Mouse (Mus musculus): ENCODE measurements at regions not wholly inside any gene's neighbourhood (a gene's known extent, or its start where the extent isn't known, plus 50 kb on each side); places are given as distances from the start of the nearest gene placed in this dataset.
A peak's percentile ranks its signal among the peaks of the same experiment; 100 is the strongest.

DNA sequence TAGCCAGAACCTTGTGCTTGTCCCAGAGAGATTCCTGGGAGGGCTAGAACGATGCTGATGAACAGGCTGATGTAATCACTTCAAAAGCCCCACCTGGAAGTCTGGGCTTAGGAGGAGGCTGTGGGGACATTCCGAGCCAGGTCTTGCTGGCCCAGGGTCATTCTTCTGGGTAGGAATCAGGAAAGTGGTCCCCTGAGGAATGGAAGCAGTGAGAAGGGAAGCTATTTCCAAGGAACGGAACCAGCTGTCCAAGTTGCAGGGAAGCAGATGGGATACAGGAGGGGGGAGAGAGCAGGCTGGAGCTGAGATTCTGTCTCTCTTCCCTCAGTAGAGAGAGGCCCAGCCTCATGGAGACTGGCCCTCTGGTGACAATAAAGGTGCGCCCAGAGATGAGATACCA, 243.9 kb downstream of the Tcf7l2 start:
- no peak for DNase-seq (ENCODE audit: extremely low read depth, insufficient read length, low spot score)

DNA sequence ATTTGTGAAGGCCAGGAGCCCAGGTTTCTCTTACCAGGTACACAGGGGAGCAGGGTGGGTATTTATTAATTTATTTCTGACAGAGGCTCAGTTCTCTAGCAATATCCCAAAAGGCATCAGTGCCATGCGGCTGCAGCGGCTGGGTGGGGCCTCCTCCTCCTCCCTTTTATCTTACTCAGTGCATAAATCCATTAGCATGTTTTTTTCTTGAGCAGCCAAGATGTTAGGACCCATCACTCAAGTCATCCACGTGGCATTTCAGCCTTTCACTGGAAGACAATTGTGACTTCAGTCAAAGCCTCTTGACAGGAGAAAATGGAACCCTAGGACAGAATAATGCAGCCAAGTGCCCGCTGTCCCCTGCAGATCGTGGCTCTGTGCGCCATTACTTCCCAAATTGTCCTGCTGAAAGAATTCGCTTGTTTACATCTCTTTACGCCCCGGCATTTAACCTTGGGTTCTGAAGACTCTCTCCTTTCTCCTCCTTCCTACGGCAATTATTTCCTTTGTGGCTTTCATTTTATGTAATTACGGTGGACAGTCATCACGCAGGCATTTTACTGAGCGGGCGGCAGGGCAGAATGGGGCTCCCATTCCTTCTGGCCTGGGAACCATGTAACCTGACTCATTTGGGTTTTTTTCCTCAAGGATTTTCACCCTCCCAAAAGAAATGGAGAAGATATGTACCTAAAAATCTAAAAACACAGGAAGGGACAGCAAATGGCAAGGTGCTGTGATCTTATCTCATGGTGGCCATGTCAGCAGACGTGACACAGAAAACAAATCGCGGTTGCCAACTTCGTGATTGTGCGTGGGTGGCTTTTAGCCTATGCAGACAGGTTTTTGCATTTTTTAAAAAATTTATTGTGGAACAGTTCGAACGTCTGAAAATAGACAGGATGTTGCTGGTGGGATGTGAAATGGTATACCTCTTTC, 250.4 kb downstream of the Tcf7l2 start:
- DNase-seq (ENCODE audit: extremely low read depth, insufficient read length, low spot score): peak; percentile 62

DNA sequence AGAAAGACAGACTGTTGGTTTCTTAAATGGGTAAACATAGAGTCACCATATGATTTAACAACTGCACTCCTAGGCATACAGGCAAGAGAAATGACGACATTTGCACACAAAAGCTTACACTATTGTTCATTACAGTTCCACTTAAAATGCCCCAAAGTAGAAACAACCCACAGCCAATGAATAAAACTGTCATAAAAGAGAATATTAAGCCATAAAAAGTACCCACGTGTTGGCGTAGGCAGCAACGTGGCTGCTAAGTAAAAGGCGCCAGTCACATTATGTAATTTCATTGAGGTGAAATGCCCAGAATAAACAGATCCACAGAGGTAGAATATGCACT, 251.1 kb downstream of the Tcf7l2 start:
- DNase-seq (ENCODE audit: extremely low read depth, insufficient read length, low spot score): no peak

DNA sequence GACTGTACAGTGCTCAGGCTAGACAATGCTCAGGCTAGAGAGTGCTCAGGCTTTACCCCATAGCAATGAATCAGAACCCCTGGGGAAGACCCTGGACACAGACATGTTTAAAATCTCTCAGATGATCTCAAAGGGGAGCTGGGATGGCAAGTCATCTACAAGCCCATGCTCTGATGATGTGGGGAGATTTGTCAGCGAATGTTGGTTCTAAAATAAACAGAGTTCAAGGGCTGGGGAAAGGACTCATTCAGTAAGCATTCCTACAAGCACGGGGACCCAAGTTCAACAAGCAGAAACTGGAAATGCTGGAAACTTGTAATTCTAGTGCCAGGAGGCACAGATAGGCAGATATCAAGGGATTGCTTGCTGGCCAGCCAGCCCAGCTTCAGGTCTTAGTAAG, 254.1 kb downstream of the Tcf7l2 start:
- peak; percentile 17 for DNase-seq (ENCODE audit: extremely low read depth, insufficient read length, low spot score)

DNA sequence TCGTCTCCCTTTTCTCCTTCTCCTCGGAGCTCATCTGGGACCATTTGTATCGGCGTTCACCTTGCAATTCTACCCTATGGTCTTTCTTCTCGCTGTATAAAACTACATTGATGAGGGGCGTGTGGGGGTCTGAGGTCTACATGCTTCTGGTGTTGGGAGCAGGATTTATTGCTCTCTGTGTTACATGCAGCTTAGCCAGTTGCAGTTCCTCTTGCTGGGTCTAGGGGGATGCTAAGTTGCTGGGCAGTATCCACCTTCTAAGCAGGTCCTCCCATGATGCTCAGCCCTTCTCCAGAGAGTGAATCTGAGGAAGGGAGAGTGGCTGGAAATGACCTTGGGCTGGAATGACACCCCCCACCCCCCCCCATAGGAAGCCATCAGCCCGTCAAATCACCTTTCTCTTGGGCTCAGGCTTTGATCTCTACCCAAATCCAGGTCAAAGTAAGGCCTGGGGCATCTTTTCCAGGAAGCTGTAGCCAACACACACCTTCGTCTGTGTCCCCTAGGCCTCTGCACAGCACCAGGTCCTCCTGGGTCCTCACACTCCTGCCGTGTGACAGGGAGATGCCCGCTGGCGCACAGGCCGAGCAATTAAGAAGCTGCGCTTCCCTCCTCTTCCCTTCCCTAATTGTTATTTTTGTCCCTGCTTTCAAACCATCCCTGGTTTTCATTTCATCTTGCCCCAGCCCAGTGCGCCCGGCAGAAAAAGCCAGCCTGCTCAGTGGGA, 257.0 kb downstream of the Tcf7l2 start:
- no peak for DNase-seq (ENCODE audit: extremely low read depth, insufficient read length, low spot score)

DNA sequence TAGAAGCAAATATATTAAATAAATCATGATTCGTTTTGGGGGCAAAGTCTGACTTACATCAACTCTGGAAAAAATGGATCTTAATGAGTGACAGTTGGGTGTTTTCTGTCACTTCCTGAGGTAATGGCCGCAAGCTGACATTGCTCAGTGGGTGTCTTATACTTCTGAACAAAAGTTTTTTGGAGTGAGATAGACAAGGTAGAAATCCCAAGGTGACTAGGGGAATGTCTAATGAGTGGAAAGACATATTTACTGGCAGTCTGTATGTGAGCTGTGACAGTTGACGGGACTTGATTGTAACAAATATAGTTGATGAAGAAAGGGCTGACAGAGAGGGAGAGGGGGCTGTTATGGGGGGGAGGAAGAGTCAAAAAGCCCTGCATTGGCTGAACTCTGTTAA, 257.8 kb downstream of the Tcf7l2 start:
- DNase-seq (ENCODE audit: extremely low read depth, insufficient read length, low spot score): no peak

DNA sequence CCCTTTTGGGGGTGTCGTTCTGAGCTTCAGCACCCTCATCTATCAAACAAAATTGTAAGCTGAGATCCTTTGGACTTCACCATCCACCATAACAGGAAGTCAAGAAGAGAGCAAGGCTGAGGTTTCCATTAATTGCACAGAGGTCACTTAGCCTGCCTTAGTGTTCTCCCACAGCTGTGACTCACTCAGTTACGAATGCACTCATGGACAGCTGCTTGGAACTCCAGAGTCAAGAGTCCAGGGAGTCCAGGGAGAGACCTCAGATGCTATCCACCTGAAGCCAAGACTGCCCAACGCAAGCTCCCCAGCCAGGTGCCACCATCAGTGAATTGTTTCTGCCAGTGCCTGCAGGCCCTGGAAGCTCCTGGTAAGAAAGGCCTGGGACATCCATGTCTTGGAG, 259.8 kb downstream of the Tcf7l2 start:
- DNase-seq (ENCODE audit: extremely low read depth, insufficient read length, low spot score): no peak

DNA sequence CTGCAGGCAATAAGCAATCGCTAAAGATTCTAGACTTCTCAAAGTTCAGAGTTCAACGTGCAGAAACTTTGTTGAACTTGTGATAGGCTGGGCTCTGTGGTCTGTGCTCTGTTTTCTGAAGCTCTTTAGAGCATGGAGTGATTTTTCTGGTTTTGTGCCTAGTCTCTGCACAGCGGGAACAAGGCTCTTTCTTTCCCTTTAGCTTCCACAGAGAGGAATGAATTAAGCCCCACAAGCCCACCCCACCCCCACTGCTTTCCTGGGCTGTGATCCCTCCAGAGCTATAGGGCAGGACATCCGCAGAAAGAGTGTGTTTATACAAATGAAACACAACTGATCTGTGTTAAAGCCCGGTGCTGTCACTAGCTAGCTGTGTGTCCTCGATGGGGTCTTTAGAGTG, 264.3 kb downstream of the Tcf7l2 start:
- DNase-seq (ENCODE audit: extremely low read depth, insufficient read length, low spot score): no peak

DNA sequence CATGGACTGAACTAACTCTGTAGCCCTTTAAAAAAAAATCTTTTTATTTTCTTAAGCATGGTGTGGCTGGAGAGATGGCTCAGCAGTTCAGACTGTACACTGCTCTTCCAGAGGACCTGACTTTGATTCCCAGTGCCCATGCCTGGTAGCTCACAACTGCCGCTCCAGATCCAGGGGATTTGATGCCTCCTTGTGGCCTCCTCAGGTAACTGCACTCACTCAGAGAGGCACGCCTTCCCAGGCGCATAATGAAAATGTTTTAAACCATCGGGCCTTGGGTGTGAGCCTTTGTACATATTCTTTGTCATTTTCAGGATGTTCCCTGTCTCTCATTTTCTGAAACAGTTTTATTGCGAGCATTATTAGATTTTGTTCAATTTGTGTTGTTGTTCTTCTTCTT, 265.8 kb downstream of the Tcf7l2 start:
- DNase-seq (ENCODE audit: extremely low read depth, insufficient read length, low spot score): no peak

DNA sequence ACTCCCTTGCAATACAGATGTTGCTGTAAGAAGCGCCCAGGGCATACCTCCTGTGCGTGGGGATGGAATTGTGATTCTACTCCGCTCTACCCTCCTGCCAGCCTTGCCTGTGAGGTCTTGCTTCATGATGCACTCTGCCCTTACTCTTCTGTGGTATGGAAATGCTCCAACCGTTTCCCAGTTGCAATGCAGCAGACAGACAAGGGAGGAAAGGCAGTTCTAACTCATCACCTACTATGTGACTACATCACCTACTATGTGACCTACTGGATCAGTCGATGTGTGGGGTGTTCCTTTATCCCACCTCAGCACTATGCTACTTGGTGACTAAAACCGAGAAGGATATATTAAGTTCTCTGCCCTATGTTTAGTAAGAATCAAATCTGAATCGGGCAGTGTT, 269.1 kb downstream of the Tcf7l2 start:
- no peak for DNase-seq (ENCODE audit: extremely low read depth, insufficient read length, low spot score)

DNA sequence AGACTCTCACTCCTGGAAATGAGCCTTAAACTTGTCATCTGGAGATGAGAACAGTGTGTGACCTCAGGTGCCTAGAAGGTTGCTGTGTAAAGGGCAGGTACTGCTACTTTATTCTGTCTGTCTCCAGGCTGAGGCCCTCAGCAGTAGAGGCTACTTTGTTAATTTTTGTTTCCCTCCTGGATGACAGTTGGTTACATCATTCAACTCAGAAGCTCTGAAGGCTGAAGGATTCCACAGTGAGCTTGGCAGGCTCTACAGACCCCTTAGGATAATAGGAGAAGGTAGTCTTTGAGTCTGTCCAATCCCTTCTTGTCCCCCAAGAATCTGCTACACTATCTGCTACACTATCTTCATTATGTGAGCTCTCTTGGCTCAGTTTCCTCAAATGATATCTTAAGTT, 269.7 kb downstream of the Tcf7l2 start:
- DNase-seq (ENCODE audit: extremely low read depth, insufficient read length, low spot score): no peak

DNA sequence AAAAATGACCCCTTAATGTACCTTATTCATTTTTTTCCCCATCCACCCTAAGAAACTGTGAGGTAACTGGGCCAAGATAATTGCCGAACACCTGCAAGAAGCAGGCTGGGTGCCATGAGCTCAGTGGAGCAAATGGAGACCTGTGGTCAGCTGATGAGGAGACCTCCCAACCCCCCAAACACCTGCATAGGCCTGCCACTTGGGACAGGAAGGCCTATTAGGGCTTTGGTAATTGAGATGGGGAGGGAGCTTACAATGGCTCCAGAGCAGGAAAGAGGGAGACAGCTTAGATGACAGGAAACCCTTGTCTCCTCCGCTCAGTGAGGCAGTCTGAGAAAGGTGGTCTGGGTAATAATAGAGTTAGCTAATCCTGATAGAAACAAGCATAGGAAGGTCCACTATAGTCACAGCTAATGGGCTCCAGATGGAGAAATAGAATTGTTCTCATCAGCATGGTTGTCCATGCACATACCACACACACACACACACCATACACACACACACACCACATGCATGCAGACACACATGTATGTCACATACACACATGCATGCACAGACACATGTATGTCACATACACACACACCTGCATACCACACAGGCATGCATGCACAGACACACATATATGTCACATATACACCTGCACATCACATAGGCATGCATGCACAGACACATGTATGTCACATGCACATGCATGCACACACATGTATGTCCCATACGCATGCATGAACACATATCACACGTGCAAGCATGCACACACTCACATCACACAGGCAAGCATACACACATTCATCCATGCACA, 270.2 kb upstream of the Habp2 start:
- no peak for DNase-seq (ENCODE audit: extremely low read depth, insufficient read length, low spot score)

DNA sequence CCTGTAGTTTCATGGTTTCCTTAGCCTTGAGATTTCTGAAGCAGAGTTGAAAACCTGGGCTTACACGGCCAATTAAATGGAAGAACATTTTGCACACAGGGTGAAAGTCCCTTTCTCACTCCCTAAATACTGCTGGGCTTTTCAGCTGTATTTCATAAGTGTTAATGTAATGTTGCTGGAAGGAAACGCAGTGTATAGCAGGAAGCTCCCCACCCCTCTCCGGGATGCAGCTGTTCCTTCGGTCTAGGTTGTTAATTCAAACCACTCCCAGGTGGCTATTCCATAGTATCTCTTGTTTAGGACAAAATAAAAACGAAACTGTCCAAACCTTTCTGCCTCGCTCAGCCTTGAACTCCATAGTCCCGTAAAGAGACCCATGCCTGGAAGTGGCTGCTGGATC, 269.4 kb upstream of the Habp2 start:
- no peak for DNase-seq (ENCODE audit: extremely low read depth, insufficient read length, low spot score)

DNA sequence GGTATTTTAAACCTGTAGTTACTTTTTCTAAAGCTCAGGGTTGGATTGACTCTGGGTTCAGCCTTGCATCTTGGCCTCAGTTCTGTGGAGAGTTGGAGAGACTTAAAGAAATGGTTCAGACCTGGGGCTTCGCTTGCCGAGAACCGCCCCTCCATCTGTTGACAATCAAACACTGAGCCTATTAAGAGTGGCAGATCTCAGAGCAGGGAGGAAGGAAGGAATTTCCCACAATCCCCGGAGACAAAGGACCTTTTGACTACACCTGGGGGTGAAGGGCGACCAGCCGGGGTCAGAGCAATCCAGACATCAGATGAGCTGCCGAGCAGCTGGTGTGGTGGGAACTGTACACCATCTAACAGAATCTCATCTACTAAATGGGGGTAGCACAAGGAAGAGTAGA, 267.8 kb upstream of the Habp2 start:
- no peak for DNase-seq (ENCODE audit: extremely low read depth, insufficient read length, low spot score)

DNA sequence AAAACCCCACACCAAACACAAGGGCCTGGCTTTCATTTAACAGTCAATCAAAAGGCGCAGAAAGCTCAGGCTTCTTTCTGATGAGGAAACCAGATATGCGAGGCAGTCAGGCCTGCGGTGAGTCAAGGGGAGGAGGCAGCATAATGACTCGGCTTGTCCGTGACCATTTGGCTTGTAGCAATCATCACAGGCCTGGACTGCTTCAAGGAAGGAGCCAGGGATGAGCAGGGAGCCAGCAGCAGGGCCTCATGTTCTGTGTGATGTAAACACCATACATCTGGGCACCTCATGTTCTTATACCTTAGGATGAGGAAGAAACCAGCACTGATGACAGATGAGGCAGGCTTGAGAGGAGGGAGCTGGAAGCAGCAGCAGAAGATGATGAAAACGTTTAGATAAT, 264.6 kb upstream of the Habp2 start:
- DNase-seq (ENCODE audit: extremely low read depth, insufficient read length, low spot score): peak; percentile 34

DNA sequence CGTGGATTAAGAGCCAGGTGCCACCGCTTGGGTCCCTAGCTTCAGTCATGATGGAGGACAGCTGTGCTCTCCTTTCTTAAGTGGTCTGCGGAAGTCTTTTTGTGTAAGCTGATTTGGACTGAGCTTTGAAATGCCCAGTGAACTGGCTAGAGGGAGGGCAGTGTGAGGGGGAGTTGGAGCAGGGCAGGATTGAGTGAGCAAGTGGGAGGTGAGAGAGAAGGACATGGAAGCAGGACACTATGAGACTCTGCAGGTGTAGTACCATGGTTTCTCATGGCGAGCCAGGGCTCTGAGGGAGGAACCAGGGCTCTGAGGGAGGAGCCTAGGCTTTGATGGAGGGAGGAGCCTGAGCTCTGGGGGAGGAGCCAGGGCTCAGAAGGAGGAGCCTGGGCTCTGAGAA, 262.3 kb upstream of the Habp2 start:
- DNase-seq (ENCODE audit: extremely low read depth, insufficient read length, low spot score): no peak

DNA sequence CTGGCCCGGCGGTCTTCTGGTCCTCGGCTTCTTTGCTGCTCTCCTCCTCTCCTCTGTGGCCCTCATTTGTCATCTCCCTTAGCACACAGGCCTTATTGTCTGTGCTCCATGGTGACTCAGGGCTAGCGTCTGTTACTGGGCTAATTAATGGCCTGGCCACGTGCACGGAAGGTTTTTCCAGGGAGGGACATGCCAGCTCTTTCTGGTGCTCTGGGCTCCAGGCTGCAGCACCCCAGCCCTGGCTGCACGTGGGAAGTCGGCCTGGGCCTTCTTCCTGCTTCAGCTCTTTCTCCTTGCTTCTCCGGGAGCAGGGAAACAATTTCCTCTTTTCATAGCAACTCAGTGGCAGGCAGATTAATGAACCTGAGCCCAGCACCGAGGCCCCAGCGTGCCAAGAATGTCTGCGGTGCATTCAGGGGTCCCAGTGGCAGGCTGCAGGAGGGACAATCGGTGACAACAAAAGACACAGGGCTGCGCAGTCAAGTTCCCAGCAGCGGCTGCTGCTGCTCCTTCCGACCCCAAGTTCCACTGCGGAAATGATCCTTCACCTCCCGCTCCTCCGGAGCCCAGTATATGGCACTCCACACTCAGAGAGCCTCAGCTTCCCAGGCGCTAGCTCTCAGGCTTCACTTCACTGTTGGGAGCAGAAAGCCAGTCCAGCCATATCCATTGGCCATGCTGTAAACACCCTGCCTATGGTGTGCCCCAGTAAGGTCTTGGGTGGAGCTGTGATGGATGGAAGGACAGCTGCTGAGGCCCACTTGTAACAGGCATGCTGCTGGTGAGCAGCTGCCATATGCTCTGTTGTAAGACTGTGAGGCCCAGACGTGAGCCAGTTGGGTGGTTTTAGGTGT, 257.3 kb upstream of the Habp2 start:
- peak; percentile 24 for DNase-seq (ENCODE audit: extremely low read depth, insufficient read length, low spot score)

DNA sequence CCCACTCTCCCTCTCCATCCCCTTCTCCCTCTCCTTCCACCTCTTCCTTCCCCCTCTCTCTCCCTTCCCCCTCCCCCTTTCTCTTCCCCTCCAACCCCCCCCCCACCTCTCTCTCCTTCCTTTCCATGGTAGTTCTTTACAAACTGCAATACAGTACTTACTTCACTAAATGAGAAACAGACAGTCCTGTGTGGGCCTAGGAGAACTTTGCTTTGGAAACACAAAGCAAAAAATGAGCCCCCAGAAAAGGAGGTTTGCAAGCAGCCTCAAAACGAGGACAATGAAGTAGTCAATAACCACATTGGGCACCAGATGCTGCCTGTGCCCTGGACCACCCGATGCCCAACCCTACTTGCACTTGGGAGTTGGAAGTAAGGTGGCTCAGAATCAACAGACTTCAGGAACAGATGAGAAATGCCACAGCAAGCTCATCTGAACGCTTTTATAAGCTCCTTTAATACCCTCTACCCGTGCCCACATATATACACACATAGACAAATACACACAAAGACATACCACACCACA, 256.5 kb upstream of the Habp2 start:
- no peak for DNase-seq (ENCODE audit: extremely low read depth, insufficient read length, low spot score)

DNA sequence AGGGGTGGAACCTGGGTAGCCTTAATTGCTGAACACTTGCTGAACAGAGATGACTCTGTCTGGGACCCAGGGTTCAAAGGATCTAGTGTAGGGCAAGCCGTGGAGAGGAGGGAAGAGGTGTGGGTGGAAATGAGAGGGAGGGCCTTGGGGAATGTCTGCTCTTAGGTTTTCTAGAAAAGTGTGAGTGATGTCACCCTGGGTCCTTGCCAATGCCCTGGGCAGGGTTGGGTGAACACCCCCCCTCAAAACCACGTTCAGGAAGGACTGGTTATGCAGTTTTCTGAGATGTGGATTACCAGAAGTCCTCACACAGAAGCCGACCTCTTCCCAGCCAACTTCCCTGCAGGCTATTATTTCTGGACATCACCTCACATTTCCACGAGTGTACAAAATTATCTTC, 252.4 kb upstream of the Habp2 start:
- no peak for DNase-seq (ENCODE audit: extremely low read depth, insufficient read length, low spot score)

DNA sequence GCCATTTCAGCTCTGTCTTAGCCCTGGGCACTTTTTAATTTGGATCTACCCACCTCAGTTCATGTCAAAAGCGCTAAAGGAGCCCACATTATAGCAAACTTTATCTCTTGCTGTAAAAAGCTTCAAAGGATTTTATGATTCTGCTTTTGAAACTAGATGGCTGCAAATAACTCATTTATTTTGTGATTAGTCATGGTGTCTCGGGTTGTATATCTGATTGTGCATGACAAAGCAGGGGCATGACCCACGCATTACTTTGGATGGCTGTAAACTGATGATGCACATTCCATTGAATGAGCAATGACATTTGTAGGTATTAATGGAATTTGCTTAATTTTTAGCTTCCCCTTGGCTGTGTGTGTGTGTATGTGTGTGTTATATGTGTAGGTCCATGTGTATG, 249.4 kb upstream of the Habp2 start:
- no peak for DNase-seq (ENCODE audit: extremely low read depth, insufficient read length, low spot score)

Measured in 3134 (cell line).